Mouse (Mus musculus) heart, postnatal 0 days (tissue): ENCODE data around the gene Ccna1.

Experiments
- CTCF ChIP-seq: IDR thresholded peaks from 2 replicates; pipeline ENCODE4 v1.5.1; 2016; ENCODE audit warnings: antibody characterized with exemption, control low read depth, low read depth
- EP300 ChIP-seq: IDR thresholded peaks from 2 replicates; pipeline ENCODE4 v1.6.1; 2016; ENCODE audit warnings: antibody characterized with exemption, low read depth

GRCm38 (mm10) chr3:55025502-55025901 lies 29.8 kb downstream of the Ccna1 start:
- TF ChIP-seq CTCF (no peak), EP300 (no peak)
